Mouse (Mus musculus) neural tube, embryonic 11.5 days (tissue): Measurements from ENCODE around the gene Akap9. TPM values are rescaled to one million over a fixed set of nuclear protein-coding genes. Genes with fewer than 3 reads are reported as not detected.
"Not testable (repeated sequence)": the region's sequence is repeated elsewhere in the genome, so short reads cannot be mapped to it uniquely, and the experiment has no call there.

Source experiments
- ATAC-seq: fragments of 200-750 bp; cut with Nextera tagmentation; 2 replicates; pipeline ENCODE4 v1.8.0; 2017; ENCODE audit warnings: moderate number of reproducible peaks, mild to moderate bottlenecking, moderate TSS enrichment, moderate library complexity; ENCODE audit not compliant: insufficient read depth, low FRiP score, low TSS enrichment
- DNase-seq: peaks from one replicate; pipeline ENCODE4 v3.0.0-alpha.2; 2015; ENCODE audit warnings: low spot score
- H3K27ac ChIP-seq: fragments of 300-500 bp; sonication (generic); 2 replicates; pipeline ENCODE4 v1.5.1; 2014; ENCODE audit warnings: low read depth, mild to moderate bottlenecking, low read length
- H3K27me3 ChIP-seq: fragments of 300-500 bp; sonication (generic); 2 replicates; pipeline ENCODE4 v1.6.1; 2014; ENCODE audit warnings: mild to moderate bottlenecking, low read length, mixed read lengths; ENCODE audit not compliant: control insufficient read depth, insufficient read depth
- H3K36me3 ChIP-seq: fragments of 300-500 bp; sonication (generic); 2 replicates; pipeline ENCODE4 v1.6.1; 2014; ENCODE audit warnings: mild to moderate bottlenecking, low read length, moderate library complexity, mixed read lengths; ENCODE audit not compliant: control insufficient read depth, insufficient read depth
- H3K4me1 ChIP-seq: fragments of 300-500 bp; sonication (generic); 2 replicates; pipeline ENCODE4 v1.6.1; 2014; ENCODE audit warnings: low read length, mixed read lengths; ENCODE audit not compliant: control insufficient read depth, insufficient read depth
- H3K4me2 ChIP-seq: fragments of 300-500 bp; sonication (generic); 2 replicates; pipeline ENCODE4 v1.6.1; 2014; ENCODE audit warnings: low read depth, mild to moderate bottlenecking, moderate library complexity
- H3K4me3 ChIP-seq: fragments of 300-500 bp; sonication (generic); 2 replicates; pipeline ENCODE4 v1.5.1; 2014; ENCODE audit warnings: low read depth, low read length
- H3K9ac ChIP-seq: fragments of 300-500 bp; sonication (generic); 2 replicates; pipeline ENCODE4 v1.6.1; 2014; ENCODE audit warnings: mild to moderate bottlenecking, low read length
- H3K9me3 ChIP-seq: fragments of 300-500 bp; sonication (generic); 2 replicates; pipeline ENCODE4 v1.6.1; 2016; ENCODE audit warnings: low read length; ENCODE audit not compliant: control insufficient read depth
- WGBS: fragments of 180-500 bp; shearing (Covaris S2); extraction: QIAGEN DNeasy Blood & Tissue Kit; methylation state at CpG from one replicate; pipeline ENCODE4 v1.1.7; 2014; 5-methylcytosine and 5-hydroxymethylcytosine counted together
- polyA plus RNA-seq: library from polyadenylated mRNA; unstranded; fragments of >200 nt; fragmentation: Nextera tagmentation; extraction: Ambion mirVana; gene quantifications from 2 replicates; pipeline ENCODE4 v1.2.1, GENCODE M21; 2014

The Akap9 gene
- polyA plus RNA-seq = 144 and 147 TPM in 2 replicates

DNA sequence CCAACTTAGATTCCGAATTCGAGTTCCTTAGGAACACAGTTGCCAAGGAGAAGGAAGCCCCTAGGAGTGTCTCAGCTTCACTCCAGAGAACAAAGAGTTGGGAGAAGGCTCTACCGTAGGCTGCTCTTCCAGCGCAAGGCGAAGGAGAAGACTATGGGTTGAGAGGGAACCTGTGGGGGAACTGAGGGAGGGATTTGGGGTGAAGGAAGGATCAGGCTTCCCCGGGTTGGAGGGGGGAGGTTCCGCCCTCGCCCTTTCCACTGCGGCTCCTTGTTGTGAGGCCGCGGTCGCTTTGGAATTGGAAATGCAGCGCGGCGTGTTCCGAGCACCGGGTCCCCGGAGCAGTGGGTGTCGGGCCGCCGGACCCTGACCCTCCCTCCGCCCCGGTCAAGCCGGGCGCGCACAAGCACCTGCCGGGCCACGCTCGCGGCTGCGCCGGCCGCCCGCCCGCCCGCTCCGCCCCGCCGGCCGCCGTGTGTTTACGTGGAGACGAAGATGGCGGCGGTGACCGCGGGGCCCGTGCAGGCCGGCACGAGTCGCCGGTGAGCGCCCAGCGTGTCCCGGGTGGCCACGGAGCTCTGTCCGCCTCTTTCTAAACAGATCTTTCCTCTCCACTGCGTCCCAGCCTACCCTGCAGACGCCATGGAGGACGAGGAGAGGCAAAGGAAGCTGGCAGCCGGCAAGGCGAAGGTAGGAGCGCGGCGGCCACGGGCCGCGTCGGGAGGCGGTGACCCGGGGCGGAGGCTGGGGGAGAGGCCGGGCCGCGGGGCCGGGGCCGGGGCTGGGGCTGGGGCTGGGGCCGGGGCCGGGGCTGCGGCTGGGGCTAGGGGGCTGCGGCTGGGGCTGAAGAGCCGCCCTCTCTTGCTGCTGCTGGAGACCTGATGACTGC is at the start of gene Akap9:
TSS of gene Akap9 (plus strand) at position 254 of the 889 bp plus-strand sequence.
- H3K4me2 ChIP-seq = peak within 1 kb of the TSS; percentile 70
- H3K4me1 ChIP-seq = peaks cover 15% of the 10 kb centered on the region; the same call in 1 of the 2 replicates
- no peaks in the 10 kb centered on the region for H3K9me3 ChIP-seq
- no peaks in the 10 kb centered on the region for H3K36me3 ChIP-seq
- under 1% methylated on average over 57 of the region's 82 CpGs for WGBS
- peak; percentile 87 for ATAC-seq
- peak; percentile 75 for DNase-seq
- H3K27ac ChIP-seq = peak within 1 kb of the TSS; percentile 94
- H3K4me3 ChIP-seq = peak within 1 kb of the TSS; percentile 97
- peak within 1 kb of the TSS; percentile 100 for H3K9ac ChIP-seq
- H3K27me3 ChIP-seq = no peaks in the 10 kb centered on the region

GRCm38 (mm10) chr5:3886862-3887261 is 41.0 kb upstream of the Akap9 start:
- H3K9ac ChIP-seq, H3K27ac ChIP-seq, H3K9me3 ChIP-seq, DNase-seq, H3K36me3 ChIP-seq, H3K4me2 ChIP-seq, ATAC-seq, H3K4me3 ChIP-seq, H3K4me1 ChIP-seq, H3K27me3 ChIP-seq: not testable (repeated sequence)
- 86% methylated on average over 7 of the region's 7 CpGs for WGBS

- Histone ChIP-seq H3K9me3 (no peaks in the 10 kb centered on the region), H3K4me3 (no peak overlapping the region), H3K4me2 (no peak overlapping the region), H3K9ac (no peak overlapping the region), H3K36me3 (no peaks in the 10 kb centered on the region), H3K4me1 (no peaks in the 10 kb centered on the region), H3K27me3 (no peaks in the 10 kb centered on the region), H3K27ac (no peak overlapping the region)
- DNase-seq (no peak), ATAC-seq (no peak)
These were observed 38.7 kb upstream of the Akap9 start for GRCm38 (mm10) chr5:3889201-3889600.

- ATAC-seq = peak; percentile 100
- peak within 1 kb of the TSS; percentile 42 for H3K9ac ChIP-seq
- H3K36me3 ChIP-seq, DNase-seq, H3K9me3 ChIP-seq, H3K4me1 ChIP-seq, H3K27me3 ChIP-seq, H3K27ac ChIP-seq: not testable (repeated sequence)
- peak within 1 kb of the TSS; percentile 38 for H3K4me3 ChIP-seq
- peak within 1 kb of the TSS; percentile 53 for H3K4me2 ChIP-seq
- WGBS = 3% methylated on average over 6 of the region's 47 CpGs
These were observed 34.2 kb upstream of the Akap9 start, which contains the start of gene Mterf1a for GRCm38 (mm10) chr5:3893459-3894293. TSS of gene Mterf1a (minus strand) at chr5:3893933.

DNA sequence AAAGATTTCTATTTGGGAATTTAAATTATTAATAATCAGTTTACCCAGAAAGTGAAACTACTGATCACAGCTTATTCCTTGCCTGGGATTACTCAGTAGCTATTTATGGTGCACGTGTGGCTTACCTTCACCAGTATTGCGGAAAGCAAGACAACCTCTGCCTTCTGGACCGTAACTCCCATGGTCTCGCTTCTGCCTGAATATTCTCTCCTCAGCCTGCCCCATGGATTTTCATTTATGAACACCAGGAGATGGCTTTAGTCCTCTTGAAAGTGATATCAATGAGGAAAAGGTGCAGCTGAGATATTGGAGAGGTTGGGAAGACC is 33.6 kb upstream of the Akap9 start:
- not testable (repeated sequence) for H3K9me3 ChIP-seq, H3K4me2 ChIP-seq, ATAC-seq, H3K27me3 ChIP-seq, H3K9ac ChIP-seq, H3K4me3 ChIP-seq, H3K36me3 ChIP-seq, H3K4me1 ChIP-seq, DNase-seq, H3K27ac ChIP-seq
- 95% methylated on average over 4 of the region's 4 CpGs for WGBS

- WGBS = 67% methylated on average over 2 of the region's 2 CpGs
- H3K4me2 ChIP-seq = no peak overlapping the region
- H3K4me3 ChIP-seq = no peak overlapping the region
- no peak for ATAC-seq
- no peaks in the 10 kb centered on the region for H3K4me1 ChIP-seq
- no peak overlapping the region for H3K27ac ChIP-seq
- H3K36me3 ChIP-seq = no peaks in the 10 kb centered on the region
- no peaks in the 10 kb centered on the region for H3K9me3 ChIP-seq
- DNase-seq = no peak
- H3K9ac ChIP-seq = no peak overlapping the region
- no peaks in the 10 kb centered on the region for H3K27me3 ChIP-seq
These were observed 22.4 kb upstream of the Akap9 start for GRCm38 (mm10) chr5:3905471-3905870.

DNA sequence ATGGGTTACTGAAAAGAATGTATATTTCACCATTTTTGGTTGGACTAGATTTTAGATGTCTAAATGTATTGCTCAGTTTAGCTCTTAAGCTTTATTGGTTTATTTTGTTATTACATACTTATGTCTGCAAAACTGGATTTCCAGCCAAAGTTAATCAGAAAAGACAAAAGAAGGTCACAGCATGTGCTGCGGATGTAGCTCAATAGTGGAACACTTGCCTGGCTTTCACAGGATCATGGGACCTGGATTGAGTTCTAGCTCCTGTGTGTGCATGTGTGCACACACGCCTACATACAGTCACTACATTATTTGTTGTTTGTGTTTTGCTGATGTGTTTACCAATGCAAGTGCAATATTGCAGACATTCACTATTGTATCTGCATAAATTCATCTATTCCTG is 5.5 kb upstream of the Akap9 start:
- H3K4me1 ChIP-seq = no peaks in the 10 kb centered on the region
- no peak overlapping the region for H3K27ac ChIP-seq
- H3K4me3 ChIP-seq = no peak overlapping the region
- 92% methylated on average over 2 of the region's 2 CpGs for WGBS
- H3K9ac ChIP-seq = no peak overlapping the region
- ATAC-seq = no peak
- DNase-seq = no peak
- H3K9me3 ChIP-seq = no peaks in the 10 kb centered on the region
- no peaks in the 10 kb centered on the region for H3K36me3 ChIP-seq
- H3K4me2 ChIP-seq = no peak overlapping the region
- H3K27me3 ChIP-seq = no peaks in the 10 kb centered on the region

GRCm38 (mm10) chr5:3926666-3927065 is 1.2 kb upstream of the Akap9 start:
- H3K4me2 ChIP-seq = no peak overlapping the region
- H3K4me1 ChIP-seq = peaks cover 15% of the 10 kb centered on the region; the same call in 1 of the 2 replicates
- no peaks in the 10 kb centered on the region for H3K27me3 ChIP-seq
- H3K9ac ChIP-seq = no peak overlapping the region
- H3K4me3 ChIP-seq = no peak overlapping the region
- WGBS = 38% methylated on average over 4 of the region's 4 CpGs
- no peak for DNase-seq
- H3K36me3 ChIP-seq = no peaks in the 10 kb centered on the region
- ATAC-seq = no peak
- H3K27ac ChIP-seq = no peak overlapping the region
- H3K9me3 ChIP-seq = no peaks in the 10 kb centered on the region
